Mouse (Mus musculus) bone marrow, adult 2 months (tissue): Measurements from ENCODE around the gene Crebrf.

Source experiments
- CTCF ChIP-seq: fragments of 200-500 bp; IDR thresholded peaks from 2 replicates; pipeline ENCODE4 v1.5.1; 2011; ENCODE audit warnings: low read length, control low read depth; ENCODE audit not compliant: control insufficient read depth, insufficient read depth
- POLR2A ChIP-seq: fragments of 200-500 bp; IDR thresholded peaks from 2 replicates; pipeline ENCODE4 v1.6.1; 2011; ENCODE audit warnings: low read depth, mild to moderate bottlenecking, control low read depth, low read length, borderline replicate concordance; ENCODE audit not compliant: control insufficient read depth

- TF ChIP-seq POLR2A (no peak), CTCF (no peak)
These were observed 34.5 kb downstream of the Crebrf start for GRCm38 (mm10) chr17:26749975-26750374.
